In the genomic region with DNA sequence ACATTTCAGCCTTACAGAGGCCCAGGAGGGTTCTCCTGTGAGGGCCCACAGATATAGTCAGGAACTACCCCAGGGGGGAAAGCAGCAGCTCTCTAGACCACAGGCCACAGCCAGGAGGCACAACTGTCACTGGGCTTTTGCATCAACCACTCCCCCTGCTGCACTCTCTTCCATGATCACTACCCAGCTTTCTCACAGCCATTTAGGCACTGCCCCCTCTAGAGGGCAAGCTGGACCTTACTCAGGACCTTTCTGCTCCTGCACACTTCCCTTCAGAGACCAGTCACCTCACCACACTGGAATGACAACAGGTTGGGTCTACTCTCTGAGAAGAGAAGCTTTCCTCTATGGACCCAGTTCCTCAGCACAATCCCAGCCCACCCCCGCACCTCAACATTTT, we compare ENCODE assay signal across 8 mouse cellular contexts. TPM values are rescaled to one million over a fixed set of nuclear protein-coding genes. Genes with fewer than 3 reads are reported as not detected.
DNase-seq lines count a peak whose midpoint lies in the region; ATAC-seq and TF ChIP-seq lines count a peak whose summit lies in the region.

No protein-coding gene starts in this region.

- TF ChIP-seq CTCF in embryonic fibroblast, embryonic 13.5 days (IDR thresholded peaks at IDR 0.05; ENCODE audit: borderline replicate concordance, insufficient read depth, low read length) = peak; percentile 58; the same call in 1 of the 2 replicates

- DNase-seq in thymus, postnatal 14 days = peak; percentile 21
- no peak for DNase-seq in thymus, postnatal 10 days (ENCODE audit: low spot score in 2 of 2)
- DNase-seq in gastrocnemius, postnatal 4 days (ENCODE audit: low spot score in 2 of 2) = no peak
- DNase-seq in layer of hippocampus, postnatal 25 days (ENCODE audit: extremely low spot score in 1 of 2, low spot score in 1 of 2) = no peak

- H3K27me3 ChIP-seq in hindbrain, embryonic 16.5 days (replicated peaks; ENCODE audit: control insufficient read depth, insufficient read depth, low read length) = no peaks in the 10 kb centered on the region
- H3K27me3 ChIP-seq in liver, embryonic 12.5 days (replicated peaks) = no peaks in the 10 kb centered on the region
- H3K27me3 ChIP-seq in myocyte (ENCODE audit: control insufficient read depth, insufficient read depth, insufficient read length) = no peaks in the 10 kb centered on the region

- H3K4me3 ChIP-seq in embryonic fibroblast, embryonic 13.5 days (ENCODE audit: insufficient read depth, low read length) = peak overlapping the region; percentile 88
- peak overlapping the region; percentile 91 for H3K4me3 ChIP-seq in hindbrain, embryonic 16.5 days (ENCODE audit: low read length)
- H3K4me3 ChIP-seq in liver, embryonic 12.5 days = peak overlapping the region; percentile 84
- H3K4me3 ChIP-seq in myocyte = peak overlapping the region; percentile 84

- peak overlapping the region; percentile 90 for H3K4me2 ChIP-seq in hindbrain, embryonic 16.5 days (ENCODE audit: low read length)
- H3K4me2 ChIP-seq in liver, embryonic 12.5 days = peak overlapping the region; percentile 89
- peak overlapping the region; percentile 98 for H3K4me2 ChIP-seq in myocyte (ENCODE audit: low read depth)

- H3K27ac ChIP-seq in embryonic fibroblast, embryonic 13.5 days (ENCODE audit: insufficient read depth, low read length) = no peak overlapping the region
- no peak overlapping the region for H3K27ac ChIP-seq in hindbrain, embryonic 16.5 days (ENCODE audit: low read depth, low read length)
- peak overlapping the region; percentile 93 for H3K27ac ChIP-seq in liver, embryonic 12.5 days

- H3K9me3 ChIP-seq in hindbrain, embryonic 16.5 days (ENCODE audit: control insufficient read depth, low read length) = peaks cover 4% of the 10 kb centered on the region; the same call in 1 of the 2 replicates
- peaks cover 9% of the 10 kb centered on the region for H3K9me3 ChIP-seq in liver, embryonic 12.5 days (replicated peaks)

- 92% methylated on average over 1 of the region's 1 CpGs for WGBS in hindbrain, embryonic 16.5 days
- WGBS in liver, embryonic 12.5 days (ENCODE audit: insufficient replicate concordance) = 69% methylated on average over 1 of the region's 1 CpGs

- no peaks in the 10 kb centered on the region for H3K4me1 ChIP-seq in embryonic fibroblast, embryonic 13.5 days (ENCODE audit: control insufficient read depth, insufficient read depth, low read length)
- H3K4me1 ChIP-seq in hindbrain, embryonic 16.5 days (ENCODE audit: control insufficient read depth, insufficient read depth, low read depth, low read length) = peaks cover 20% of the 10 kb centered on the region
- H3K4me1 ChIP-seq in liver, embryonic 12.5 days = peaks cover 47% of the 10 kb centered on the region

- H3K36me3 ChIP-seq in hindbrain, embryonic 16.5 days (ENCODE audit: control insufficient read depth, insufficient read depth, low read length) = peaks cover 41% of the 10 kb centered on the region
- peaks cover 54% of the 10 kb centered on the region for H3K36me3 ChIP-seq in liver, embryonic 12.5 days
- peaks cover 26% of the 10 kb centered on the region for H3K36me3 ChIP-seq in myocyte (ENCODE audit: control insufficient read depth, insufficient read depth)

- no peak overlapping the region for H3ac ChIP-seq in myocyte (ENCODE audit: control insufficient read depth, insufficient read length)

- no peak for ATAC-seq in hindbrain, embryonic 16.5 days
- no peak for ATAC-seq in liver, embryonic 12.5 days

- peaks cover 15% of the 10 kb centered on the region for H3K79me2 ChIP-seq in myocyte (ENCODE audit: control insufficient read depth, insufficient read depth)

- TF ChIP-seq POLR2A in embryonic fibroblast, embryonic 13.5 days (IDR thresholded peaks at IDR 0.05; ENCODE audit: low read depth, low read length) = no peak
- TF ChIP-seq POLR2A in myocyte (IDR thresholded peaks at IDR 0.05; ENCODE audit: insufficient read length, low read depth) = no peak

- H3K9ac ChIP-seq in hindbrain, embryonic 16.5 days (ENCODE audit: low read depth, low read length) = no peak overlapping the region; the same call in 1 of the 2 replicates
- peak overlapping the region; percentile 89 for H3K9ac ChIP-seq in liver, embryonic 12.5 days

TF ChIP-seq in myocyte, 11 proteins besides CTCF, POLR2A, EP300 and RAD21:
- TF ChIP-seq CEBPB (IDR thresholded peaks at IDR 0.05; ENCODE audit: insufficient read depth, poor library complexity, severe bottlenecking) (no peak), MAX (IDR thresholded peaks at IDR 0.05; ENCODE audit: low read depth) (no peak), USF1 (IDR thresholded peaks at IDR 0.05; ENCODE audit: low read depth) (no peak), SRF (IDR thresholded peaks at IDR 0.05; ENCODE audit: control insufficient read depth, insufficient read length, low read depth) (no peak), TCF12 (IDR thresholded peaks at IDR 0.05; ENCODE audit: insufficient read depth, poor library complexity, severe bottlenecking) (no peak), REST (IDR thresholded peaks at IDR 0.05; ENCODE audit: insufficient read depth, insufficient read length) (no peak), TCF3 (IDR thresholded peaks at IDR 0.05; ENCODE audit: insufficient read length, low read depth) (no peak), E2F4 (IDR thresholded peaks at IDR 0.05; ENCODE audit: insufficient read depth) (no peak), MYOG (IDR thresholded peaks at IDR 0.05; ENCODE audit: control insufficient read depth in 1 of 3, insufficient read depth in 1 of 3, insufficient read length in 2 of 3, low read depth in 2 of 3) (peak in 1 of 3 experiments; percentile 52)

RNA-seq across cellular contexts. Expression of a gene that starts 2.0 kb away (rescaled TPM):
- polyA plus RNA-seq in embryonic fibroblast, embryonic 13.5 days (2011; ENCODE audit: insufficient read length, low read depth, missing spikeins) = 11.0 and 11.9 TPM in 2 replicates
- 13.4 and 17.1 TPM in 2 replicates for polyA plus RNA-seq in hindbrain, embryonic 16.5 days (2015; fragmentation: Nextera tagmentation; extraction: Ambion mirVana)
- 10.5 and 11.2 TPM in 2 replicates for polyA plus RNA-seq in liver, embryonic 12.5 days (2016; fragmentation: Nextera tagmentation; extraction: Ambion mirVana)
- polyA plus RNA-seq in myocyte (2012; fragmentation: generic; extraction: Trizol) = 11.1 TPM
- 10 to 100 TPM; 11.7 to 14.3 TPM for total RNA-seq in gastrocnemius, postnatal 4 days (2021)
- 10 to 100 TPM; 23.3 to 29.1 TPM for total RNA-seq in layer of hippocampus, postnatal 25 days (2021)

RNA-seq across cellular contexts. Expression of a gene that starts 30.4 kb away (rescaled TPM):
- 18.2 and 18.3 TPM in 2 replicates for polyA plus RNA-seq in embryonic fibroblast, embryonic 13.5 days (2011; ENCODE audit: insufficient read length, low read depth, missing spikeins)
- 71.3 and 77.6 TPM in 2 replicates for polyA plus RNA-seq in hindbrain, embryonic 16.5 days (2015; fragmentation: Nextera tagmentation; extraction: Ambion mirVana)
- polyA plus RNA-seq in liver, embryonic 12.5 days (2016; fragmentation: Nextera tagmentation; extraction: Ambion mirVana) = 48.6 and 51.5 TPM in 2 replicates
- polyA plus RNA-seq in myocyte (2012; fragmentation: generic; extraction: Trizol) = 43.2 TPM
- 10 to 100 TPM; 42.1 to 43.3 TPM for total RNA-seq in gastrocnemius, postnatal 4 days (2021)
- total RNA-seq in layer of hippocampus, postnatal 25 days (2021) = 10 to 100 TPM; 40.4 to 47.2 TPM

RNA-seq across cellular contexts. Expression of a gene that starts 31.0 kb away (rescaled TPM):
- polyA plus RNA-seq in embryonic fibroblast, embryonic 13.5 days (2011; ENCODE audit: insufficient read length, low read depth, missing spikeins) = 8.0 and 8.1 TPM in 2 replicates
- 22.5 and 29.3 TPM in 2 replicates for polyA plus RNA-seq in hindbrain, embryonic 16.5 days (2015; fragmentation: Nextera tagmentation; extraction: Ambion mirVana)
- 1.9 TPM in 2 replicates for polyA plus RNA-seq in liver, embryonic 12.5 days (2016; fragmentation: Nextera tagmentation; extraction: Ambion mirVana)
- polyA plus RNA-seq in myocyte (2012; fragmentation: generic; extraction: Trizol) = 1.7 TPM
- 1 to 10 TPM in 1 of 2 experiments, under 1 TPM in 1; 0.93 to 1.1 TPM for total RNA-seq in gastrocnemius, postnatal 4 days (2021)
- total RNA-seq in layer of hippocampus, postnatal 25 days (2021) = 1 to 10 TPM; 1.5 to 1.8 TPM

RNA-seq across cellular contexts. Expression of a gene that starts 51.1 kb away (rescaled TPM):
- polyA plus RNA-seq in embryonic fibroblast, embryonic 13.5 days (2011; ENCODE audit: insufficient read length, low read depth, missing spikeins) = 0.55 and 1.4 TPM in 2 replicates
- polyA plus RNA-seq in hindbrain, embryonic 16.5 days (2015; fragmentation: Nextera tagmentation; extraction: Ambion mirVana) = 52.7 and 54.9 TPM in 2 replicates
- polyA plus RNA-seq in liver, embryonic 12.5 days (2016; fragmentation: Nextera tagmentation; extraction: Ambion mirVana) = 0.50 and 0.63 TPM in 2 replicates
- 0.52 TPM for polyA plus RNA-seq in myocyte (2012; fragmentation: generic; extraction: Trizol)
- under 1 TPM; 0.54 to 0.93 TPM for total RNA-seq in gastrocnemius, postnatal 4 days (2021)
- 100 to 1,000 TPM; 366 to 382 TPM for total RNA-seq in layer of hippocampus, postnatal 25 days (2021)

RNA-seq across cellular contexts. Expression of a gene that starts 52.0 kb away (rescaled TPM):
- 26.5 and 39.5 TPM in 2 replicates for polyA plus RNA-seq in embryonic fibroblast, embryonic 13.5 days (2011; ENCODE audit: insufficient read length, low read depth, missing spikeins)
- polyA plus RNA-seq in hindbrain, embryonic 16.5 days (2015; fragmentation: Nextera tagmentation; extraction: Ambion mirVana) = 127 and 140 TPM in 2 replicates
- polyA plus RNA-seq in liver, embryonic 12.5 days (2016; fragmentation: Nextera tagmentation; extraction: Ambion mirVana) = 8.4 and 8.7 TPM in 2 replicates
- 117 TPM for polyA plus RNA-seq in myocyte (2012; fragmentation: generic; extraction: Trizol)
- 10 to 100 TPM in 1 of 2 experiments, 1 to 10 TPM in 1; 9.5 to 15.5 TPM for total RNA-seq in gastrocnemius, postnatal 4 days (2021)
- 10 to 100 TPM; 68.8 to 73.7 TPM for total RNA-seq in layer of hippocampus, postnatal 25 days (2021)
